Mouse (Mus musculus): ENCODE measurements around the gene Aldh3b2. TPM values are rescaled to one million over a fixed set of nuclear protein-coding genes. Genes with fewer than 3 reads are reported as not detected.

Gene Aldh3b2
- polyA plus RNA-seq, 1 experiment from 2014 or later: 1.6 TPM

- DNase-seq (ENCODE audit: low spot score): peak; percentile 23
Measured at GRCm38 (mm10) chr19:3985261-3985681, 13.1 kb downstream of the Aldh3b2 start.

GRCm38 (mm10) chr19:3986334-3986733 is 14.2 kb downstream of the Aldh3b2 start, which contains the start of gene Acy3:
Gene Acy3, plus strand, starts transcription at chr19:3986570.
- DNase-seq (ENCODE audit: low spot score): no peak

GRCm38 (mm10) chr19:3988066-3988465 is 15.9 kb downstream of the Aldh3b2 start:
- DNase-seq (ENCODE audit: low spot score): no peak

- DNase-seq (ENCODE audit: low spot score): no peak
Measured at GRCm38 (mm10) chr19:3988750-3989149, 16.6 kb downstream of the Aldh3b2 start.

- no peak for DNase-seq (ENCODE audit: low spot score)
Measured at GRCm38 (mm10) chr19:3990804-3991203, 18.7 kb downstream of the Aldh3b2 start.

GRCm38 (mm10) chr19:3991562-3991961 is 19.4 kb downstream of the Aldh3b2 start:
- DNase-seq (ENCODE audit: low spot score): no peak

- no peak for DNase-seq (ENCODE audit: low spot score)
Measured at GRCm38 (mm10) chr19:3991966-3992365, 19.8 kb downstream of the Aldh3b2 start.

GRCm38 (mm10) chr19:3992416-3992815 is 20.3 kb downstream of the Aldh3b2 start, which contains the start of gene Tbx10:
Gene Tbx10, plus strand, starts transcription at chr19:3992752.
- no peak for DNase-seq (ENCODE audit: low spot score)

GRCm38 (mm10) chr19:3994932-3995331 is 22.8 kb downstream of the Aldh3b2 start:
- DNase-seq (ENCODE audit: low spot score): no peak

- DNase-seq (ENCODE audit: low spot score): no peak
Measured at GRCm38 (mm10) chr19:3995505-3995904, 23.4 kb downstream of the Aldh3b2 start.

- DNase-seq (ENCODE audit: low spot score): no peak
Measured at GRCm38 (mm10) chr19:3996106-3996505, 24.0 kb downstream of the Aldh3b2 start.

- DNase-seq (ENCODE audit: low spot score): no peak
Measured at GRCm38 (mm10) chr19:3996747-3997146, 24.6 kb downstream of the Aldh3b2 start.

- DNase-seq (ENCODE audit: low spot score): no peak
Measured at GRCm38 (mm10) chr19:3997231-3997630, 25.1 kb downstream of the Aldh3b2 start.

GRCm38 (mm10) chr19:3998335-3998734 is 26.2 kb downstream of the Aldh3b2 start:
- DNase-seq (ENCODE audit: low spot score): no peak

- no peak for DNase-seq (ENCODE audit: low spot score)
Measured at GRCm38 (mm10) chr19:3999121-3999730, 27.1 kb downstream of the Aldh3b2 start.

GRCm38 (mm10) chr19:4000119-4000900 is 28.2 kb downstream of the Aldh3b2 start, which contains the start of the genes Nudt8 and Gm49405:
Gene Nudt8, plus strand, starts transcription at chr19:4000580.
Gene Gm49405, plus strand, starts transcription at chr19:4000626.
- peak; percentile 96 for DNase-seq (ENCODE audit: low spot score)

GRCm38 (mm10) chr19:4000949-4001525 is 28.9 kb downstream of the Aldh3b2 start:
- DNase-seq (ENCODE audit: low spot score): no peak

- no peak for DNase-seq (ENCODE audit: low spot score)
Measured at GRCm38 (mm10) chr19:4001752-4002151, 29.6 kb downstream of the Aldh3b2 start.

- DNase-seq (ENCODE audit: low spot score): no peak
Measured at GRCm38 (mm10) chr19:4003112-4003511, 31.0 kb downstream of the Aldh3b2 start, which contains the start of gene Doc2g. Gene Doc2g, plus strand, starts transcription at chr19:4003313.

GRCm38 (mm10) chr19:4003641-4004040 is 31.5 kb downstream of the Aldh3b2 start:
- no peak for DNase-seq (ENCODE audit: low spot score)

- DNase-seq (ENCODE audit: low spot score): no peak
Measured at GRCm38 (mm10) chr19:4004331-4004730, 32.2 kb downstream of the Aldh3b2 start.

- DNase-seq (ENCODE audit: low spot score): no peak
Measured at GRCm38 (mm10) chr19:4005091-4005490, 33.0 kb downstream of the Aldh3b2 start.

Measured in thymus, postnatal 0 days (tissue).